Mouse (Mus musculus) spleen, adult 12 weeks (tissue): ENCODE data around the gene Slc7a15.
"Not testable (repeated sequence)": the region's sequence is repeated elsewhere in the genome, so short reads cannot be mapped to it uniquely, and the experiment has no call there.

Source experiments
- DNase-seq: peaks from one replicate; pipeline ENCODE4 v3.0.0; 2022; ENCODE audit warnings: low spot score

Gene Slc7a15

GRCm38 (mm10) chr12:8598966-8599365 is at the start of gene Slc7a15:
TSS of gene Slc7a15 (minus strand) at chr12:8599066.
- DNase-seq = not testable (repeated sequence)

GRCm38 (mm10) chr12:8648211-8648610 is 49.3 kb upstream of the Slc7a15 start:
- DNase-seq = not testable (repeated sequence)

DNA sequence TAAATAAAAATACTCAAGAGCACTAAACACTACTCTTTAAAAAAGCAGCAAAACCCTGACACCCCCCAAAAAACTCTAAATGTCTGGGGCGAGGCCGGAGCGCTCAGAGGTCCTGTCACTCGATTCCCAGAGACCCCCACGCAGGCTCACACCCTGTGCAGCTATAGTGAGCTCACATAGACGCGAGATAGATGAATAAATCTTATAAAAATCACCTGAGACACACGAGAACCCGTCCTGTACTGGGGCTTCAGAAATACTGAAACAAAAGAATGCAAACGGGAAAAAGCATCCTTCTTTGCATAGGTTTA is 42.5 kb upstream of the Slc7a15 start:
- DNase-seq = no peak

GRCm38 (mm10) chr12:8640711-8641424 is 42.0 kb upstream of the Slc7a15 start:
- DNase-seq = peak; percentile 99

GRCm38 (mm10) chr12:8640186-8640585 is 41.3 kb upstream of the Slc7a15 start:
- DNase-seq = not testable (repeated sequence)

DNA sequence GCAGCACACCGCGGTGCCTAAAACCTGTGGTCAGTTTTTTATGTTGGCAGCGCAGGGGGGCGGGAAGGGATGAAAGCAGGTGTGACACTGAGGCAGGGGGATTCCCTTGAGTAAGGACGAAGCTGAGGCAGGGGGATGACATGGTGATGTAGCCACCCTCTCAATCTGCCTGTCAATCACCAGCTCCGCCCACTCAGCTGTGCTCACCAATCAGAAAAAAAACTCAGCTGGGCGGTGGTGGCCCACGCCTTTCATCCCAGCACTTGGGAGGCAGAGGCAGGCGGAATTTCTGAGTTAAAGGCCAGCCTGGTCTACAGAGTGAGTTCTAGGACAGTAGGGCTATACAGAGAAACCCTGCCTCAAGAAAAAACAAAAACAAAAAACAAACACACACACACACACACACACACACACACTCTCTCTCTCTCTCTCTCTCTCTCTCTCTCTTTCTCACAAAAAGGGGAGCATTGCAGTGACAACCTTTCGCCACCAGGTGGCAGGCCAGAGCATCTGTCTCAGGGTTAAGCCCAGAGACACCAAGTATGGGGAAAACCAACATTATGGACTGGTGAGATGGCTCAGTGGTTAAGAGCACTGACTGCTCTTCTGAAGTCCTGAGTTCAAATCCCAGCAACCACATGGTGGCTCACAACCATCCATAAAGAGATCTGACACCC is 39.7 kb upstream of the Slc7a15 start:
- peak; percentile 81 for DNase-seq

DNA sequence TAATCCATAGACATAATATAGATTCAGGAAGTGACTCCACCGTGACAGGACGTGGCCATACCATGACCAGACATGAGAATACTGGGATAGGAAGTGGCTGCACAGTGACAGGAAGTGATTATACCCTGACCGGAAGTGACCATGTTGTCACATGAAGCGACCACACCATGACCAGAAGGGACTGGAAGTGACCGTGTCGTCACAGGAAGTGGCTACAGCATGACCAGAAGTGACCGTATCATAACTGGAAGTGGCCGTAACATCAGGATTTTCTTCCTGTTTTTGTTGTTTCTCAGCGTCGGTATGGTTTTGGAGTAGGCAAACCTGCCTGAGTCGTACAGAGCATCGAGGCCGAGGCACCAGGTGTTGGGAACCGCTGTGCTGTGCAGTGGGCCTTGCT is 38.1 kb upstream of the Slc7a15 start:
- DNase-seq = no peak

DNA sequence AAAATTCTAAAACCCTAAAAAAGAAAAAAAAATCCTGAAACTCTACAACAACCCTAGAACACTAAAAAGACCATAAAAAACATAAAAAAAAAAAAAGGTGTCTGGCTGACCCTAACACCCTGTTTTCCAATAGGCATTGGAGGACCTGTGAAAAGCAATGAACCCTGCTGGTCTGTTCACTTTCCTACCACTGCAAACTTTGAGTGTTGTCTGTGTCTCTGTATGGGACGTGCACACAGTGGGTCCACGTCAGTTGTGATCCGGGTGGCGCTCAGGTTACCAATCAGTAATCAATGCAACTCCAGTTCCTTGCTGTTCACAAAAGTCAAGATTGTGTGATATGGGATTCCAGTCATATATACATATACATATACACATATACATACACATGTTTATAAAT is 36.7 kb upstream of the Slc7a15 start:
- no peak for DNase-seq

DNA sequence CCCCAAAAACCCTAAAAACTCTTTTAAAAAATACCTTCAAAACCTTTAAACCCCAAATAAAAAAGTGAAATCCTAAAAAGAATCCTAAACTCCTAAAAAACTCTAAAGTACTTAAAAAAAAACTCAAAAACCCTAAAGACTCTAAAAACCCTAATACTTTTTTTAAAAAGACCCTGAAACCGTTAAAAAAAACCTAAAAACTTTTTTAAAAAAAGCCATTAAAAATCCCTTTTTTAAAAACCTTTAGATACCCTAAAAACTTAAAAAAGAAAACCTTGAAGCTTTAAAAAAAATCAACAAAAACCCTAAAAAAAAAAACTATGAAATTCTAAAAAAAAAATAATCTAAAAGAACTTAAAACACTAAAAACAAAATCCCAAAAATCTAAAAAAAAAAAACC is 35.4 kb upstream of the Slc7a15 start:
- no peak for DNase-seq

- DNase-seq = no peak
Observed at GRCm38 (mm10) chr12:8632737-8633365, 34.0 kb upstream of the Slc7a15 start.

DNA sequence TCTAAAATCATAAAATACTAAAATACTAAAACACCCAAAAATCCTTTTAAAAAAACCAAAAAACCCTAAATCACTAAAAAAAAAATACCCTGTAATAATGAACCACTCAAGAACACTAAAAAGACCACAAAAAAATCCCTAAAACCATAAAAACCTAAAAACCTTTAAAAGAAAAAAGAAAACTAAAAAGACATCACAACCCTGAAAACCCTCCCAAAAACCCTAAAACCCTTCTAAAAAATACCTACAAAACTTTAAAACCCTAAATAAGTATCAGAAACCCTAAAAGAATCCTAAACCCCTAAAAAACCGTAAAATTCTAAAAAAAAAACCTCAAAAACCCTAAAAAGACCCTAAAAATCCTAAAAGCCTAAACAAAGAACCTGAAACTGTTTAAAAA is 32.8 kb upstream of the Slc7a15 start:
- no peak for DNase-seq

DNA sequence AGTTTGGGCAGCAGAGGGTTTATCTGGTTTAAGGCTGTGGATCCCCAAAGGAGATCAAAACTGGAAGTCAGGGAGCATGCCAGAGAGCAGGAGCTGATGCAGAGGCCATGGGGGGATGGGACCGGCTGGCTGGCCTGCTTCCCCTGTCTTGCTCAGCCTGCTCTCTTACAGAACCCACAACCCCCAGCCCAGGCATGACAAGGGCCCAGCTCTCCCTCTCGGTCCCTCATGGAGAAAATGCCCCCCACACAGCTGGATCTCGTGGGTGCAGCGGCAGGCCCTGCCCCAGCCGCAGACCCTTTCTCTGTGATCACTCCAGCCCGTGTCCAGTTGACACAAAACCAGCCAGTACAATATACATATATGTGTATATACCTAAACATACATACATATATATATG is 30.7 kb upstream of the Slc7a15 start:
- no peak for DNase-seq

- DNase-seq = no peak
Observed at GRCm38 (mm10) chr12:8620678-8621018, 21.8 kb upstream of the Slc7a15 start.

- no peak for DNase-seq
Observed at GRCm38 (mm10) chr12:8619827-8620677, 21.2 kb upstream of the Slc7a15 start.

GRCm38 (mm10) chr12:8618271-8618670 is 19.4 kb upstream of the Slc7a15 start:
- no peak for DNase-seq

- DNase-seq = no peak
Observed at GRCm38 (mm10) chr12:8609070-8609469, 10.2 kb upstream of the Slc7a15 start.

DNA sequence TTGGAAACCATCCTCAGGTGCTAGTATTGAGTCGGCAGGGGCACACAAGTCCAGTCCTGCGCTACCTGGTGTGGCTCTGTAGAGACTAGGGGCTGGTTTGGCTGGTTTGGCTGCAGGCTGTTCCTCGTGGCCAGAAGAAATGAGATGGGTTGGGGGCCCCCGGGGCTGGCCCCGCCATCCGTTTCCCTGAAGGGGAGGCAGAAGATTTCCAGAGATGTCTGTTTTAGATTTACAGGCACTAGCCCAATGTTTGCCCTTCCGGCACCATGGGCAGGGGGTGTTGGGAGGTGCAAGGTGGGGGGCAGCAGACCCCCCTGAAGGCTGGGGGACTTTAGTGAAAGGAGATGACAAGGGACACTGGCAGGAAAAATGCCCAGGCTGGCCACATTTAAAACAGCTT is 3.3 kb downstream of the Slc7a15 start:
- DNase-seq = no peak

DNA sequence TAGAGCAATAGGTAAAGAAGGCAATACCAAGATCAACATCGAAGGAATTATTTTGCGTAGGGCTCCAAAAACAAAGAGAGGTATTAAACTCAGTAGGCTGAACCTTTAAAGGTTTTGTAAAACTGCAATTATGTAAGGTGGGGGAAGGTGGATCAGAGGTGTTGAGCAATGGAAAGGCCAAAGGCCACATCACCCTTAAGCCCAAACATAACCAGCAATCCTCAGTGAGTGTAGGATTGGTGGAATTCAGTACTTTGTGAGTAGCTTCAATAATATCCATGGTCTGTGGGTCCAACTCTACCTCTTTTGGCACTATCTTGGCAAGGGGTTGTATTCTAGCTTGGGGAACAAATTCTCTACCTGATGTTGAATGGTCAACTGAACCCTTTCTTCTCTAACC is 7.5 kb downstream of the Slc7a15 start:
- DNase-seq = not testable (repeated sequence)

- no peak for DNase-seq
Observed at GRCm38 (mm10) chr12:8573405-8573804, 25.5 kb downstream of the Slc7a15 start.

GRCm38 (mm10) chr12:8571903-8572341 is 26.9 kb downstream of the Slc7a15 start:
- not testable (repeated sequence) for DNase-seq

DNA sequence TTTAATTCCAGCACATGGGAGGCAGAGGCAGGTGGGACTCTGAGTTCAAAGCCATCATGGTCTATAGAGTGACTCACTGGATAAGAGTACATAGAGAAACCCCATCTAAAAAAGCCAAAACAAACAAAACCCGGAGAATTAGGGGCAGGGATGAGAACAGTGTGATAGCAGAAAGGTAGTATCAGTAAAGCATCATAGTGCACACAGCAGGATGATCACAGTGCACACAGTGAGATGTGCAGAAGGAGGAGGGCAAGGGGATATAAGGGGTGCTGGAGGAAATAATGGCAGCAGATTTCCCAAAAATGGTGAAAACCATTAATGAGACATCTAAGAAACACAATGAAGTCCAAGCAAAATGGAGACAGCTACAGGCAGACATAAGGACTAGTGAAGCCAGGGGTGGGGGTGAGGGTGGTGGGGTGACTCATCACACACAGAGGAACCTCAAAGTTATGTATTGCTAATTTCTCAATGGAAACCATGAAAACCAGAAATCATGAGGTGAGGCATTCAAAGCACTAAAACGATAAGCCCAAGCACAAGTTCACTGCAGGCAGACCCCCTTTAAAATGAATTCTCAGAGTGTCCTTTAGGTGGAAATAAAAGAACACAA is 27.5 kb downstream of the Slc7a15 start:
- DNase-seq = not testable (repeated sequence)

DNA sequence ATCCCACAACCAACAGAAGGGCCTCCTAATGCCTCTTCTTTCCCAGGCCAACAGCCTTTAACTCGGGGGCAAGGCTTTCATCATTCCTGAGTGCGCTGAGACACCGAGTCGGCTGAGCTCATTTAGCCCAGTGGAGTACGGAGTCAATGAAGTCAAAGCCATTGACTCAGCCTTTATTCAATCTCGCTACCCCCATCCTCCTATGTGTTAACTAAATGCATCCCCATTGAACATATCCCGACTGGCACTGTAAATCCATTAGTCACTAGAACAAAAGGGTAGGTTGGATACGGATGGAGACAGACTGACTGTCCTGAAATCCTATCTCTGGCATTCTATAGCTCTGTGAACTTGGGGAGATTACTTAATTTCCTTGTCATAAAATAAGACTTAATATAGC is 36.7 kb downstream of the Slc7a15 start:
- not testable (repeated sequence) for DNase-seq
